Mouse (Mus musculus) mouse trophoblast stem cell (cell line): ENCODE results near the gene Tff3.

Experiments used
- in situ Hi-C, 2 experiments: fragments of 300-500 bp; cut with MseI, MboI; formaldehyde crosslinking; loops; 2 replicates in 1 of 2; 3 replicates in 1 of 2; pipeline ENCODE4 v1.15.1; 2025

The Tff3 gene

GRCm38 (mm10) chr17:31077561-31077960 lies 51.9 kb downstream of the Tff3 start:
- in situ Hi-C loops = no loop called here

DNA sequence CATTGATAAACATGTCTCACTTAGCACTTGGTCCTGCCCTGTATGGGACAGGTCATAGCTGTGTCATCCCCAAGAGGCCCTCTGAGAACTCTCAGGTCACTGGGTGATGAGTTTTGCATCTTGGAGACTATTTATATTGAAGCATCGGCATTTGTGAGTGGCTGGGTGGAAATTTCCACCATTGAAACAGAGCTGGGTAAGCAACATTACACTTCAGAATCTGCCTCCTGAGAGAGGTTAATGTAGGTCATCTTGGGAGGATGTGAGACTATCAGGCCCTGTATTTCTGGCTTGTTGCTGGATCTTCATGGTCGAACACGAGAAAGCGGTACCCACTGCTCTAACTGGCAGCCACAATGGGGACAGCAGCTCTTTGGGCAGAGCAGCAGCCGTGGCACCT lies 54.0 kb downstream of the Tff3 start:
- in situ Hi-C loops = no loop called here
